Mouse (Mus musculus): ENCODE measurements at regions not wholly inside any gene's neighbourhood (a gene's known extent, or its start where the extent isn't known, plus 50 kb on each side); places are given as distances from the start of the nearest gene placed in this dataset.

DNA sequence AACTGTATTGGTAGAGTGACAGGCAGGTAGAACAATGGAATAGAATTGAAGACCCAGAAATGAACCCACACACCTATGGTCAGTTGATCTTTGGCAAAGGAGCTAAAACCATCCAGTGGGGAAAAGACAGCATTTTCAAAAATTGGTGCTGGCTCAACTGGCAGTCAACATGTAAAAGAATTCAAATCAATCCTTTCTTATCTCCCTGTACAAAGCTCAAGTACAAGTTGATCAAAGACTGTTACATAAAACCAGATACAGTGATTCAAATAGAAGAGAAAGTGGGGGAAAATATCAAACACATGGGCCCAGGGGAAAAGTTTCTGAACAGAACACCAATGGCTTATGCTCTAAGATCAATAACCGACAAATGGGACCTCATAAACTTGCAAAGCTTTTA is 200.0 kb upstream of the Tle1 start:
- Histone ChIP-seq H3K9ac (ENCODE audit: low read depth, low read length) (no peak overlapping the region), H3K27me3 (ENCODE audit: control insufficient read depth, insufficient read depth, low read length) (no peaks in the 10 kb centered on the region), H3K79me2 (ENCODE audit: control insufficient read depth, insufficient read depth, low read length) (no peaks in the 10 kb centered on the region), H3K4me1 (ENCODE audit: control insufficient read depth, insufficient read depth, low read length) (no peaks in the 10 kb centered on the region; the same call in 1 of the 2 replicates), H3K4me3 (ENCODE audit: insufficient read depth, low read depth, low read length) (no peak overlapping the region), H3K27ac (replicated peaks; ENCODE audit: insufficient read depth, low read depth, low read length) (no peak overlapping the region), H3K36me3 (ENCODE audit: control insufficient read depth, insufficient read depth, low read length) (no peaks in the 10 kb centered on the region)
- peak; percentile 86 for DNase-seq (ENCODE audit: extremely low read depth, low read depth, low spot score)
- TF ChIP-seq POLR2A (IDR thresholded peaks at IDR 0.05; ENCODE audit: extremely low read depth, insufficient read depth, low read length), result no peak
- no peak for TF ChIP-seq CTCF (IDR thresholded peaks at IDR 0.05; ENCODE audit: low read depth, low read length)
- 15% methylated on average over 1 of the region's 1 CpGs for WGBS

DNA sequence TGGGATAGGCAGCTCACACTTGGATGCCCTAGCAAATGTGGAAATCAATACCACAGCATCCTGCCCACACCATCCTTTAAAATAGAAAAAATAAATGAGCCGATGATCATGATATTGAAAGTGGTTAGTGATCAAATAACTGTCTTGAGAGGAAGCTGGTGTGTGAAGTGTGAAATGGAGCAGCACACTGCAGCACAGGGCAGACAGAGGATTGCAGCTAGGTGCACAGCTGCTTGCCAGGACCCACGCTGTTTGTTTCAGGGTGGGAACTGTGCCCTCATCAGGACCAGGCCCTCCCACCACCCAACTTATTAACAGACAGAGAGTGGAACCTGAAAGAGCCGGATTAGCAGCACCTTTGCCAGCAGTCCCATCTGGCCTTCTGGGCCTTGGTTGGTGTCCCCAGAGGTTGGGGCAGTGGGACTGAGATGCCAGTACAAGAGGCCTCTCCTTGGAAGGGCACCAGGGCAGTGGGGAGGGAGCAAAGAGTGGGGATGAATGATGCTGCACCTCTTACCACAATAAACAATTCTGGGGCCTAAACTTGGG is 191.2 kb upstream of the Tle1 start:
- DNase-seq (ENCODE audit: extremely low read depth, low read depth, low spot score), result no peak
- H3K27me3 ChIP-seq (ENCODE audit: control insufficient read depth, insufficient read depth, low read length), result no peaks in the 10 kb centered on the region
- no peak for TF ChIP-seq CTCF (IDR thresholded peaks at IDR 0.05; ENCODE audit: low read depth, low read length)
- no peak for TF ChIP-seq POLR2A (IDR thresholded peaks at IDR 0.05; ENCODE audit: extremely low read depth, insufficient read depth, low read length)
- no peak overlapping the region for H3K4me3 ChIP-seq (ENCODE audit: insufficient read depth, low read depth, low read length)
- no peak overlapping the region for H3K27ac ChIP-seq (replicated peaks; ENCODE audit: insufficient read depth, low read depth, low read length)
- no peak overlapping the region for H3K9ac ChIP-seq (ENCODE audit: low read depth, low read length)
- H3K36me3 ChIP-seq (ENCODE audit: control insufficient read depth, insufficient read depth, low read length), result no peaks in the 10 kb centered on the region
- WGBS, result 87% methylated on average over 3 of the region's 3 CpGs
- H3K79me2 ChIP-seq (ENCODE audit: control insufficient read depth, insufficient read depth, low read length), result no peaks in the 10 kb centered on the region
- no peaks in the 10 kb centered on the region for H3K4me1 ChIP-seq (ENCODE audit: control insufficient read depth, insufficient read depth, low read length)

DNA sequence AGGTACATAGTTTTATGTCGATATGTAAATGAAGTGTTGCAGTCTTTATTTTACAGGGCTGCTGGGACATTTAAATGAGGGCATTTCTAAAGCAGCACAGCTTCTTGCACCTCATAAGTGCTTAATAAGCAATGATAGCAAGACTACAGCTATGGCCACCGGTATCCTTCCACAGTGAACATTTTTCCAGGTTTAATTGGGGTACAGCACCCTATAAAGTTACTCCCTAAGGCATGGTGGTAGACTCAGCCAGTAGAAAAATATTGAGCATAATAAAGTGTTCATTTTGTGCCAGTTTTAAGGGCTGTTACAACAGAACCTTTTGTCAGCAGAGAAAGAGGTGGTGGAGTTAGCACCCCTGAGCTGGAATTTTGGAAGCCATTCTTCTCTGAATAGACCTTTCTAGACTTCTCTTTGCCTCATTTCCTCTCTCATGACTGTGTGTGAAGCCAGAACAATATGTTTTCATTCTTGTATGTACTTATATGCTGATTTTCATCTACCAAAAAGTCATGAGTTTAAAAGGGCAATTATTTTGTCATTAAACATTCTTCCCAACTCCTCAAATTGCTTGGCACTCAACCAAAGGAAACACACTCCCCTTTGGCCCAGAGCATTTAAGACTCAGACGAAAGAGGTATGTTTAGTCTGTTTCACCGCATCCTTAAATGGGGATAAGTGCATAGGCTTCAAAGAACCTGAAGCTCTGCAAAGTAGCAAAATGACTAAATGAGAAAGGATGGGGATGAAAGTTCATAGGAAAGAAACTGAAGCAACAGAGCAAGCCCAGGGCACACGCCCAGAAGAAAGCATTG is 189.3 kb upstream of the Tle1 start:
- TF ChIP-seq CTCF (IDR thresholded peaks at IDR 0.05; ENCODE audit: low read depth, low read length), result no peak
- no peak for TF ChIP-seq POLR2A (IDR thresholded peaks at IDR 0.05; ENCODE audit: extremely low read depth, insufficient read depth, low read length)
- no peak overlapping the region for H3K4me3 ChIP-seq (ENCODE audit: insufficient read depth, low read depth, low read length)
- WGBS, result 84% methylated on average over 5 of the region's 5 CpGs

DNA sequence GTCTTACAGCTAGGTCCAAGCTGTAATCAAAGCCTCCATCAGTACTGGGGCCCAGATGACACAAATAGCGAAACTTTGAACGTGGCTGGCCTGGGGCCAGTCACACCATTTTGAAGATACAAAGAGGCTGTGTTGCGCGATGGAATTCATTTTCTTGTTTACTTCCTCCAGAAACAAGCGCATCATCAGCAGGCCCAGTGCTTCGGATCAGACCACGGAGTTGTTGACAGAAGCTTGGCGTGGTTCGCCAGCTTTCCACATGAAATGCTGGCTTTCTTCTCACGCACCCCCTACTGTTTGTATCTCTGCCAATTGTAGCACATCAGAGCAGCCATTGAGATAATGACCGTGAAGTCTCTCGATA is 184.2 kb upstream of the Tle1 start:
- no peak for DNase-seq (ENCODE audit: extremely low read depth, low read depth, low spot score)
- TF ChIP-seq CTCF (IDR thresholded peaks at IDR 0.05; ENCODE audit: low read depth, low read length) (no peak), POLR2A (IDR thresholded peaks at IDR 0.05; ENCODE audit: extremely low read depth, insufficient read depth, low read length) (no peak)
- Histone ChIP-seq H3K27me3 (ENCODE audit: control insufficient read depth, insufficient read depth, low read length) (no peaks in the 10 kb centered on the region), H3K9ac (ENCODE audit: low read depth, low read length) (no peak overlapping the region), H3K27ac (replicated peaks; ENCODE audit: insufficient read depth, low read depth, low read length) (no peak overlapping the region), H3K79me2 (ENCODE audit: control insufficient read depth, insufficient read depth, low read length) (no peaks in the 10 kb centered on the region), H3K4me3 (ENCODE audit: insufficient read depth, low read depth, low read length) (no peak overlapping the region), H3K4me1 (ENCODE audit: control insufficient read depth, insufficient read depth, low read length) (no peaks in the 10 kb centered on the region), H3K36me3 (ENCODE audit: control insufficient read depth, insufficient read depth, low read length) (no peaks in the 10 kb centered on the region)
- 77% methylated on average over 12 of the region's 12 CpGs for WGBS

More for the DNA sequence above, 189.3 kb upstream of the Tle1 start:
- no peaks in the 10 kb centered on the region for H3K36me3 ChIP-seq (ENCODE audit: control insufficient read depth, insufficient read depth, low read length)
- H3K4me1 ChIP-seq (ENCODE audit: control insufficient read depth, insufficient read depth, low read length), result no peaks in the 10 kb centered on the region
- H3K27ac ChIP-seq (replicated peaks; ENCODE audit: insufficient read depth, low read depth, low read length), result no peak overlapping the region
- DNase-seq (ENCODE audit: extremely low read depth, low read depth, low spot score), result no peak
- H3K79me2 ChIP-seq (ENCODE audit: control insufficient read depth, insufficient read depth, low read length), result no peaks in the 10 kb centered on the region
- H3K27me3 ChIP-seq (ENCODE audit: control insufficient read depth, insufficient read depth, low read length), result no peaks in the 10 kb centered on the region
- H3K9ac ChIP-seq (ENCODE audit: low read depth, low read length), result no peak overlapping the region

DNA sequence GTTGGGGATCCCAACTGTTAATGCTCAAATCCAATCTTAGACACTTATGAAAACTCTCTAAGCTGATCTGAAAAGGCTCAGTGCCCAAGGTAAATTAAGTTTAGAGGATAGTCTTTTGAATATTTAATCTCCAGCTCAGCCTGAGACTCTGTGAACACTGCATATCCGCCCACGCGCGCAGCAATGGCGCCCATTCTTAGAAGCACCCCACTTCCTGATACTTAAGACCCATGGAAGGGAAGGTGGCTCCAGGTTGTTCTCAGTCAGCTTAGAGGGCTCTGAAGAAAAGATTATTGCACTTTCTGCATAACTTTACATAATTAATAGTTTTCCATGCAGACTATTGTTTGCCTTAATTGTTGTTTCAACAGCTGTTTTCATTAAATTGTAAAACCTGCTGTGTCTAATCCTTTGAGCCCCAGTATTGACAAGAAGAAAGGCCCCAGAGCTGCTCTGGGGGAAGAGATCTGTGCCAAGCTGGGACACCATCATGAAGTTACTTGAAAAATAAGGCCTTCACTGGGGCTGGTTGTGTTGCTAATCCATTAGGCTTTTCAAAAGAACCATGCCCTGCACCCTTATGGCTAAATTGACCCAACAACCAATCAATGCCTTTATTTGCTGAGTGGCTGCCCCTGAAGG is 183.7 kb upstream of the Tle1 start:
- WGBS, result 97% methylated on average over 5 of the region's 5 CpGs
- no peak for DNase-seq (ENCODE audit: extremely low read depth, low read depth, low spot score)

DNA sequence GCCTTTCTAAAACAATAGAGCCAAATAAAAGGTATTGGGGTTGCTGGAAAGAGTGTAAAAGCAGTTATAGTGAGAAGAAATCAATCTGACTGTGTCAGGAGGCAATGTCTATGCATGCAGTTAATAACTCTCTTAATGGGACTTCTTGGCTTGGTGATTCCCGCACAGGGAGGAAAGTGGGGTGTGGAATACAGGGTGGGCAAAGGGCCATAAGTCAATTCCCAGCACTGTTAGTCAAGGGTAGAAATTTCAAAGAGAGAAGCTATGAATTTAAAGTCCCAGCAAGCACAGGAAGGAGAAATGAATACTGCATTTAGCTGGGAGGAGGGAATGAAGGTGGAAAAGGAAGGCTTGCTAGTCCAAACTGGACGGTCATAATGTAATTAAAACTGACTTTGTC is 183.0 kb upstream of the Tle1 start:
- Histone ChIP-seq H3K4me3 (ENCODE audit: insufficient read depth, low read depth, low read length) (no peak overlapping the region), H3K9ac (ENCODE audit: low read depth, low read length) (no peak overlapping the region), H3K27ac (replicated peaks; ENCODE audit: insufficient read depth, low read depth, low read length) (no peak overlapping the region), H3K4me1 (ENCODE audit: control insufficient read depth, insufficient read depth, low read length) (no peaks in the 10 kb centered on the region), H3K79me2 (ENCODE audit: control insufficient read depth, insufficient read depth, low read length) (no peaks in the 10 kb centered on the region), H3K36me3 (ENCODE audit: control insufficient read depth, insufficient read depth, low read length) (no peaks in the 10 kb centered on the region), H3K27me3 (ENCODE audit: control insufficient read depth, insufficient read depth, low read length) (no peaks in the 10 kb centered on the region)
- TF ChIP-seq CTCF (IDR thresholded peaks at IDR 0.05; ENCODE audit: low read depth, low read length) (no peak), POLR2A (IDR thresholded peaks at IDR 0.05; ENCODE audit: extremely low read depth, insufficient read depth, low read length) (no peak)
- WGBS, result 98% methylated on average over 2 of the region's 2 CpGs
- no peak for DNase-seq (ENCODE audit: extremely low read depth, low read depth, low spot score)

More for the DNA sequence above, 183.7 kb upstream of the Tle1 start:
- no peak overlapping the region for H3K9ac ChIP-seq (ENCODE audit: low read depth, low read length)
- H3K27ac ChIP-seq (replicated peaks; ENCODE audit: insufficient read depth, low read depth, low read length), result no peak overlapping the region
- H3K79me2 ChIP-seq (ENCODE audit: control insufficient read depth, insufficient read depth, low read length), result no peaks in the 10 kb centered on the region
- TF ChIP-seq CTCF (IDR thresholded peaks at IDR 0.05; ENCODE audit: low read depth, low read length), result no peak
- no peak overlapping the region for H3K4me3 ChIP-seq (ENCODE audit: insufficient read depth, low read depth, low read length)
- no peaks in the 10 kb centered on the region for H3K36me3 ChIP-seq (ENCODE audit: control insufficient read depth, insufficient read depth, low read length)
- no peaks in the 10 kb centered on the region for H3K27me3 ChIP-seq (ENCODE audit: control insufficient read depth, insufficient read depth, low read length)
- H3K4me1 ChIP-seq (ENCODE audit: control insufficient read depth, insufficient read depth, low read length), result no peaks in the 10 kb centered on the region
